Mouse (Mus musculus) embryonic facial prominence, embryonic 14.5 days (tissue): Measurements from ENCODE around the gene Cfap69. TPM values are rescaled to one million over a fixed set of nuclear protein-coding genes. Genes with fewer than 3 reads are reported as not detected.
A peak's percentile ranks its signal among the peaks of the same experiment; 100 is the strongest.

Experiments
- ATAC-seq: fragments of 200-750 bp; cut with Nextera tagmentation; 2 replicates; pipeline ENCODE4 v1.8.0; 2017; ENCODE audit warnings: low read depth, moderate number of reproducible peaks, moderate TSS enrichment
- DNase-seq: peaks from one replicate; pipeline ENCODE4 v3.0.0-alpha.2; 2015; ENCODE audit warnings: low spot score
- H3K27ac ChIP-seq: fragments of 300-500 bp; sonication (generic); replicated peaks from 2 replicates; pipeline ENCODE4 v1.5.1; 2014; ENCODE audit warnings: low read depth, mild to moderate bottlenecking, low read length, moderate library complexity
- H3K27me3 ChIP-seq: fragments of 300-500 bp; sonication (generic); replicated peaks from 2 replicates; pipeline ENCODE4 v1.6.1; 2014; ENCODE audit warnings: low read length; ENCODE audit not compliant: control insufficient read depth, insufficient read depth
- H3K36me3 ChIP-seq: fragments of 300-500 bp; sonication (generic); 2 replicates; pipeline ENCODE4 v1.6.1; 2014; ENCODE audit warnings: low read length, mixed read lengths; ENCODE audit not compliant: control insufficient read depth, insufficient read depth
- H3K4me1 ChIP-seq: fragments of 300-500 bp; sonication (generic); 2 replicates; pipeline ENCODE4 v1.6.1; 2014; ENCODE audit warnings: antibody characterized with exemption, low read length; ENCODE audit not compliant: control insufficient read depth, insufficient read depth
- H3K4me2 ChIP-seq: fragments of 300-500 bp; sonication (generic); 2 replicates; pipeline ENCODE4 v1.6.1; 2014; ENCODE audit warnings: low read depth, mild to moderate bottlenecking, low read length, moderate library complexity, mixed read lengths
- H3K4me3 ChIP-seq: fragments of 300-500 bp; sonication (generic); 2 replicates; pipeline ENCODE4 v1.5.1; 2014; ENCODE audit warnings: low read depth, mild to moderate bottlenecking, low read length
- H3K9ac ChIP-seq: fragments of 300-500 bp; sonication (generic); 2 replicates; pipeline ENCODE4 v1.6.1; 2014; ENCODE audit warnings: low read depth, mild to moderate bottlenecking, low read length, moderate library complexity, mixed read lengths
- H3K9me3 ChIP-seq: fragments of 300-500 bp; sonication (generic); 2 replicates; pipeline ENCODE4 v1.6.1; 2016; ENCODE audit warnings: low read length; ENCODE audit not compliant: control insufficient read depth
- WGBS: fragments of 180-500 bp; shearing (Covaris S2); extraction: QIAGEN DNeasy Blood & Tissue Kit; methylation state at CpG from one replicate; pipeline ENCODE4 v1.1.7; 2014; 5-methylcytosine and 5-hydroxymethylcytosine counted together
- polyA plus RNA-seq: library from polyadenylated mRNA; unstranded; fragments of >200 nt; fragmentation: Nextera tagmentation; extraction: Ambion mirVana; gene quantifications from 2 replicates; pipeline ENCODE4 v1.2.1, GENCODE M21; 2014

Gene Cfap69
- polyA plus RNA-seq, 1 experiment from 2014 or later: 3.3 TPM

DNA sequence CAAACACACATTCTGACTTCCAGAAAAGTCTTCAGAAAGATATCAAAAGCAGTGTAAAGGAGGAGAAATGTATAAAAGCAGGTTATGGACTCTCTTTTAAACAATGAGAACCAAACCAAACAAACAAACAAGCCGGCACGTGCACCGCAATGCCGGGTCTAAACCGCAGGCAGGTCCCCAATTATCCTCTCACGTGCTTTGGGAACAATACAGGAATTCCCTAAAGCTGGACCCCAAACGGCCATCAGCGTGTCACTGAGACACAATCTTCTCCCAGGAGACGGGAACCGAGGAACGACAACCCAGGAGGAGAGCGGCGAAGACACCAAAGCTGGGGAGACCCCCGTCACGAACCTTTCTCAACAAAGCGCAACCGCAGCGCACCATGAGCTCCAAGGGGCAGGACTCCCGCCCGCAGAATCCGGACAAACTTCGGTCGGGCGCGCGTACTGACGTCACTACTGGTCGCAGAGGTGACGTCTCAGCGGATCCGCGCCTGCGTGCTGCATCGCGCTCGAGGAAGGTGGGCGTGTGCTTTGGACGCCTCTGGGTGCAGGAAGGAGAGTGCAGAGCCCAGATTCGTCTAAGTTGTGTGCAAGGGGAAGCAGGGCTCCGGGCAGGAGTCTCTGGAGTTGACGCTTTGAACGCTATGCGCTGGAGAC lies 104.8 kb downstream of the Cfap69 start, which contains the start of gene Gtpbp10:
Gtpbp10 (minus strand) TSS at position 460 of the 662 bp plus-strand sequence.
- Histone ChIP-seq H3K9ac (peak within 1 kb of the TSS; percentile 79), H3K4me1 (peaks cover 11% of the 10 kb centered on the region; the same call in 1 of the 2 replicates), H3K4me2 (peak within 1 kb of the TSS; percentile 79), H3K4me3 (peak within 1 kb of the TSS; percentile 79), H3K9me3 (no peaks in the 10 kb centered on the region), H3K36me3 (peaks cover 8% of the 10 kb centered on the region), H3K27me3 (no peaks in the 10 kb centered on the region), H3K27ac (peak within 1 kb of the TSS; percentile 86)
- ATAC-seq: peak; percentile 100
- WGBS: under 1% methylated on average over 43 of the region's 43 CpGs
- peak; percentile 95 for DNase-seq

DNA sequence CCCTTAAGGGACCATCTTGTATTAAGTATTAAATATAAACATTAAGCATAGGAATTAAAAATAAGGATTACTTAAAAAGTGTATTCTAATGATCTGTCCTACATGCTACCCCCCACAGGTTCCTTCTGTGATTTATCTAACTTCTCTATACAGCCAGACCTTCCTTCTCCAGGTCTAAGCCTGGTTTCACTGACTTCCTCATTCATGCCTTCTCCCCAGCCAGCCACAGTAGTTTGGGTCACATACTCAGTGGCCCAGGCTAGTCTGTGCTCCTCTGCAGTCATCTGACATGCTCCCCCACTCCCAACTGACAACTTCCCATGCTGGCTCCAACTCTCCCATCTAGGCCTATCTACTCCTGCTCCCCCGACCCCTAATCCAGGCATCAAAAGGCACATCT lies 112.9 kb downstream of the Cfap69 start:
- Histone ChIP-seq H3K4me1 (no peaks in the 10 kb centered on the region), H3K4me2 (no peak overlapping the region), H3K9ac (no peak overlapping the region), H3K27ac (no peak overlapping the region), H3K36me3 (peaks cover 62% of the 10 kb centered on the region), H3K9me3 (no peaks in the 10 kb centered on the region), H3K27me3 (no peaks in the 10 kb centered on the region), H3K4me3 (no peak overlapping the region)
- 100% methylated on average over 1 of the region's 1 CpGs for WGBS
- ATAC-seq (no peak), DNase-seq (no peak)

DNA sequence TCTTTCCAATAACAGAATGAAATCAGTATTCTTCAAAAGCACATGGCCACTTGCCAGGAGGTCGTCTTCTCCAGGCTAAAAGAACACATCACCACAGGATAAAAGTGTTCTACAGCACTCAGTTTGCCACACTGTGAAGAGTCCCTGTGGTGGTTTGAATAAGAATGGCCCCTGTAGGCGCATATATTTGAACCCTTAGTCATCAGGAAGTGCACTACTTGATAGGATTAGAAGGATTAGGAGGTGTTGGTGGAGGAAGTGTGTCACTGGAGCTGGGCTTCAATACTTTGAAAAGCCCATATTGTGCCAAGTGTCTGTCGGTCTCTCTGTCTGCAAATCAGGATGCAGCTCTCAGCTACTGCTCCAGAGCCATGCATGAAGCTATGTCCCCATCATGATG lies 123.7 kb downstream of the Cfap69 start:
- H3K9ac ChIP-seq: no peak overlapping the region
- no peaks in the 10 kb centered on the region for H3K4me1 ChIP-seq
- ATAC-seq: no peak
- H3K9me3 ChIP-seq: no peaks in the 10 kb centered on the region
- H3K27ac ChIP-seq: no peak overlapping the region
- no peak for DNase-seq
- 81% methylated on average over 3 of the region's 3 CpGs for WGBS
- peaks cover 57% of the 10 kb centered on the region for H3K36me3 ChIP-seq
- no peak overlapping the region for H3K4me2 ChIP-seq
- H3K27me3 ChIP-seq: no peaks in the 10 kb centered on the region
- no peak overlapping the region for H3K4me3 ChIP-seq

DNA sequence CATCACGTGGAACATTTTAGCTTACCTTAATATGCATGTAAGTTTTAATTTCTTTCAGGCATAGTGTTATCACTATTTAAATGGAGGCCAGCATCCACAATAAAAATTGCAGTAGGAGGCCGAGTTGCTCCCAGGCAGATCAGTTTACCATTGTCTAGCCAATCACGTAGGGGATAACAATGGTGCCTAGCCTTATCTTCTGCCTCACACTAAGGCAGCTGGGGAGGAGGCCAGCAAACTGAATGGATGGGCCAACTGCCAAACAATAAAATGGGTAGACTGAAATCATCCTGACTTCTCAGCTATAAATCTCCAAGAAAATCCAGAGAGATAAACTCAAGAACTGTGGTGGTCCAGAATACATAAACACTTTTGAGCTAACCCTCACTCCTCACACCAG lies 124.3 kb downstream of the Cfap69 start:
- DNase-seq: no peak
- Histone ChIP-seq H3K9ac (no peak overlapping the region), H3K36me3 (peaks cover 56% of the 10 kb centered on the region), H3K27me3 (no peaks in the 10 kb centered on the region), H3K27ac (no peak overlapping the region), H3K9me3 (no peaks in the 10 kb centered on the region), H3K4me1 (no peaks in the 10 kb centered on the region), H3K4me3 (no peak overlapping the region), H3K4me2 (no peak overlapping the region)
- WGBS: 79% methylated on average over 3 of the region's 3 CpGs
- ATAC-seq: no peak

DNA sequence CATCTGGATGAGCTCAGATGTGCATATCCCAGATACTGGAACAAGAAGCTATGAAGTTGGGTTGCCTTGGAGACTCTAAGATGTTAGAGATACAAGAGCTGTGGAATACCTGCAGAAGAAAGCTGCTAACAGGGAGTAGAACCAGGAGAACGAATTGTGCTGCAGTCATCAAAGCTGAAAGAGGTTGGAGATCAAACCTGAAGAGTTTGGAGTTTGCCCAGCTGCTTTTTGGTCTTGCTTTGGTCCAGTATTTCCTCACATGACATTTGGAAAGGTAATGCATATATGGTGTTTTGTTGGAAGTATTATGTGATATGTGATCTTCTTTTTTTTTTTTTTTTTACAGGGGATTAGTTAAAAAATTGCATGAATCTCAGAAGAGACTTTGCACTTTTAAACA lies 127.9 kb downstream of the Cfap69 start:
- Histone ChIP-seq H3K4me3 (no peak overlapping the region), H3K27ac (no peak overlapping the region), H3K9me3 (no peaks in the 10 kb centered on the region), H3K4me2 (no peak overlapping the region), H3K36me3 (peaks cover 24% of the 10 kb centered on the region), H3K4me1 (no peaks in the 10 kb centered on the region), H3K27me3 (no peaks in the 10 kb centered on the region), H3K9ac (no peak overlapping the region)
- ATAC-seq (no peak), DNase-seq (no peak)
- 88% methylated on average over 1 of the region's 1 CpGs for WGBS

DNA sequence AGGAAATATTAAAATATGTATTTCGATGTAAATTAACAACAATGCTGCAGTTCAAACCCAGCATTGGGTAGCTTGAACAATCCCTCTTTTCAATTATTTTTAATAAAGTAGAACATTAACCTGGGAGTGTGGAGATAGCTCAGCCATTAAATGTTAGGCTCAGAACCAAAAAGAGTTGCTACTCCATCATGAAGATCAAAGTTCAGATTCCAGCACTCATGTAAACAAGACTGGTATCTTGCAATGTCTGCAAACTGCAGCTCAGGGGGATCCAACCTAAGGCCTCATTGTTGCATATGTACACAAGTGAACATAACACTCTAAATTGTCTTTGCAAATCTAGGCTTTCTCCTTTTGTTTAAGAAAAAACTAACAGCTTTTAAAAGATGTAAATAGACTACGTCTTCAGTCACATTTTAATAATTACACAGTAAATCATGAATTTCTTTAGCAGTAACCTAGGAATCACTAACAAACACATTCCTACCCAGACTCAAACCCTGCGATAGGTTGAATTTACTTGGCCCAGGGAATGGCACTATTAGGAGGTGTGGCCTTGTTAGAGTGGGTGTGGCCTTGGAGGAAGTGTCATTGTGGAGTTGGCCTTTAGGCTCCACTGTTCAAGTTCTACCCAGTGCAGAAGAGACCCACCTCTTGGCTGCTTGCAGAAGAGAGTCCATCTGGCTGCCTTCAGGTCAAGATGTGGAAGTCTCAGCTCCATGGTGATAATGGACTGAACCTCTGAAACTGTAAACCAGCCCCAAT lies 130.2 kb downstream of the Cfap69 start:
- DNase-seq (no peak), ATAC-seq (no peak)
- Histone ChIP-seq H3K36me3 (peaks cover 9% of the 10 kb centered on the region), H3K9ac (no peak overlapping the region), H3K9me3 (no peaks in the 10 kb centered on the region), H3K4me2 (no peak overlapping the region), H3K27ac (no peak overlapping the region), H3K27me3 (no peaks in the 10 kb centered on the region), H3K4me1 (no peaks in the 10 kb centered on the region), H3K4me3 (no peak overlapping the region)
- WGBS: 95% methylated on average over 3 of the region's 3 CpGs

Other genes with a start within 250 kb of the Cfap69 start
- gene Cdk14, start 243.9 kb downstream of the Cfap69 start, polyA plus RNA-seq: 33.8 and 34.0 TPM in 2 replicates
- gene 1700015F17Rik, start 185.1 kb downstream of the Cfap69 start, polyA plus RNA-seq: not detected in 2 replicates
- 15.6 and 16.1 TPM in 2 replicates for gene Cldn12, start 149.3 kb downstream of the Cfap69 start, polyA plus RNA-seq
- 24.6 and 25.4 TPM in 2 replicates for gene Gtpbp10, start 104.7 kb downstream of the Cfap69 start, polyA plus RNA-seq
- 1.6 and 2.8 TPM in 2 replicates for gene Gm8773, start 90.4 kb downstream of the Cfap69 start, polyA plus RNA-seq
- 5.6 and 6.6 TPM in 2 replicates for gene Steap2, start 30.3 kb upstream of the Cfap69 start, polyA plus RNA-seq
- gene Steap1, start 85.1 kb upstream of the Cfap69 start, polyA plus RNA-seq: 7.1 and 7.9 TPM in 2 replicates